Mouse (Mus musculus) heart, postnatal 0 days (tissue): ENCODE results near the gene Zmiz1.

Experiments used
- CTCF ChIP-seq: IDR thresholded peaks from 2 replicates; pipeline ENCODE4 v1.5.1; 2016; ENCODE audit warnings: antibody characterized with exemption, control low read depth, low read depth
- EP300 ChIP-seq: IDR thresholded peaks from 2 replicates; pipeline ENCODE4 v1.6.1; 2016; ENCODE audit warnings: antibody characterized with exemption, low read depth

- TF ChIP-seq EP300 (no peak), CTCF (no peak)
These were observed 206.5 kb downstream of the Zmiz1 start for GRCm38 (mm10) chr14:25665314-25665970.
